Mouse (Mus musculus): ENCODE data around the gene Zfp319.

Zfp319 gene

GRCm38 (mm10) chr8:95351461-95351860 is 19.7 kb upstream of the Zfp319 start:
- no peak for DNase-seq (ENCODE audit: low spot score)

GRCm38 (mm10) chr8:95348811-95349630 is 17.3 kb upstream of the Zfp319 start:
- no peak for DNase-seq (ENCODE audit: low spot score)

DNA sequence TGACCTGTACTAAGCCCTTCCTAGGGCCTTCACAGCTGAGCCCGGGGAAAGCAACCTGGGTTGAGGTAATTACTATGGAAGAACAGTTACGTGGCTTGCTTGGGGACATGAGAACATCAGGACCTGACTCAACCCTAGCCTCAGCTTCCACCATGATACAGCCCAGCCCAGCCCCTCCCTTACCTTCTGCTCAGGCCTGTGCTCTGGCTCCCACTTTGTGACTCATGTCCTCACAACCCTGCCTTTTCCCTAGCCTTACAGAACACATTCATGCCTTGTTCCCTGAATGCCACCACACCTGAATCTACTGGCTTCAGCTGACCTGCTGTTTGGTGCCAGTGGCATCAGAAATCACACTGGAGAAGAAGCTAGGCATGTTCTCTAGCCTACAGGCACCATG is 16.6 kb upstream of the Zfp319 start:
- no peak for DNase-seq (ENCODE audit: low spot score)

GRCm38 (mm10) chr8:95346643-95347545 is 15.1 kb upstream of the Zfp319 start:
- DNase-seq (ENCODE audit: low spot score) = no peak

- DNase-seq (ENCODE audit: low spot score) = no peak
These were observed 12.9 kb upstream of the Zfp319 start for GRCm38 (mm10) chr8:95344668-95345067.

DNA sequence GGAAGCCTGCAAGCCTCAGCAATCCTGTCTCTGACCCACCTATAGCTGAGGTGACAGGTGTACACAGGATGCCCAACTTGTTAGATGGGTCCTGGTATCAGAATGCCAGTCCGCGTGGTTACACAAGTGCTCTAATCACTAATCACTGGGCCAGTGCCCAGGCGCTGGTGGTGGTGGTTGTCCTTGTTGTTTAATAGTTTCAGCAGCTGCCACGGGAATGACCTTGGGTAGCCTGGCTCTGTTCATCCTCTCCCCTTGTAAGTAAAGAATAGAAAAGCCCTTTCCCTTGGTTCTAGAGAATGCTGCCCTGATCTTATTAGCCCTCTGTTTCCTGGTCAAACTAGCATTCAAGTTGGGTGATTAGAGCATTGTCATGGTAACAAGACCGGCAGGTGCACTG is 10.0 kb upstream of the Zfp319 start:
- no peak for DNase-seq (ENCODE audit: low spot score)

DNA sequence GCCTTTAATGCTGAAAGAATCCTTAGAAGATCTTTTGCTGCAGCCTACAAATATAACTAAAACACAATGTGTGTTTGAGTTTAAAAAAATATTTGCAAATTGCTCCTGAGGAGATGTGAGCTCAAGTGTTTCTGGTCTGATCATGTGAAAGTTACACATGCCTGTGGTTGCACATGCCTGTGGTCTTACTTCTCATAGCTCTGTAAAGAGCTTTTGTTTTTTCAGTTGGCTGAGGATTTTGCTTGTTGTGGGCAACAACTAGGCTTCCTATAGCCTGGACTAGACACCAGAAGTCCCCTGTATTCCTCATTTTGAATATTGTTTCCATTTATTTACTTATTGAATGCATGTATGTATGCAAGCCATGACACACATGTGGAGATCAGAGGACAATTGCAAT is 4.6 kb upstream of the Zfp319 start:
- no peak for DNase-seq (ENCODE audit: low spot score)

- DNase-seq (ENCODE audit: low spot score) = no peak
These were observed 4.0 kb upstream of the Zfp319 start for GRCm38 (mm10) chr8:95335706-95336105.

DNA sequence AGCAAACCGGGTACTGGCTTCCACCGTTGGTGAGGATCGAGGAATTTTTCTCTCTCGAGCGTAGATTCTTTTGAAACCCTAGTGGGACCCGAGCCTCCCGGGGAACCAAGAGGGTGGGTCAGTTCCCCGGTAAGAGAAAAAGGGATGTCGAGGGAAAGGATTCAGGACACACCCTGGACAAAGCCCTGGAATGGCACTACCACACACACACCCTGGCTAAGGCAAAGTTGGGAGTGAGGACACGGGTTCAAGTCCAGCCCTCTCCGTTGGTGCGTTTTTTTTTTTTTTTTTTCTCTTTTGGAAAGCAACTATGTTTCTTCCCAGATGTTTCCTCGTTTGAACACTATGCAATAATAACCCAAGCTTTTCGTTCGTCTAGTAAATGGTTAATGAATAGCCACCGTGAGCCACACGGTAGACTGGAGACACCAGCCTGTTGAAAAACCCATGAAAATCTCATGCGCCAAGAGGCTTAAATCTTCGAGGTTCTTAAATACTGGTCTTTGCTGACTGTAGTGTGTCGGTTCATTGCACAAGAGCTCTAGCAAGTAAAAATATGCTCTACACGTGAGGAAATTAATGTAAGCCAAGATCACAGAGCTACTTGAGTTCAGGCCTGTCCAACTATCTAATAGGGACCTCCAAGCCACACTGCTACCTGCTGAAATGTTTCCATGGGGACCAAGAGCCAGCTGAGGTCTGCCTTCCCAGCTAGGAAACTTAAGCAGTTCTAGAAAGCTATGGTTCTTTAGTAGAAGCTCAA is 868 bp upstream of the Zfp319 start:
- no peak for DNase-seq (ENCODE audit: low spot score)

GRCm38 (mm10) chr8:95331156-95331719 is 512 bp downstream of the Zfp319 start:
- no peak for DNase-seq (ENCODE audit: low spot score)

DNA sequence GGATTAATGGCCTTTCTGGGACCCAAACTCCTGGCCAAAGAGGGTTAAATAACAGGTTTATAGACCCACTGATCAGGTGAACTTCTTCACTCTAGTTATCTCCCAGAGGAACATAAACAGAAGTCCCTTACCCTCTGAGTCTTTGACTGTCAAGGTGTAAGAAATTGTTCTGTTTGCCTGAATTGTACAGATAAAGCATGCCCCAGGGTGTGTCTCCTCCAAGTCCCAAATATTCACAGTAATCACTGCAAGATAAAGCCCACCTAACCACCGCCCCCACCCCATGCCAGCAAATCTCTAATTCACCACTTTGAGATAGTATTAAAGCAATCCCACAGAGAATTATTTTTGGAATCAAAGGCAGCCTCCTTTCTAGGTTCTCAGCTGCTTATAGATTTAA is 1.4 kb downstream of the Zfp319 start:
- DNase-seq (ENCODE audit: low spot score) = no peak

DNA sequence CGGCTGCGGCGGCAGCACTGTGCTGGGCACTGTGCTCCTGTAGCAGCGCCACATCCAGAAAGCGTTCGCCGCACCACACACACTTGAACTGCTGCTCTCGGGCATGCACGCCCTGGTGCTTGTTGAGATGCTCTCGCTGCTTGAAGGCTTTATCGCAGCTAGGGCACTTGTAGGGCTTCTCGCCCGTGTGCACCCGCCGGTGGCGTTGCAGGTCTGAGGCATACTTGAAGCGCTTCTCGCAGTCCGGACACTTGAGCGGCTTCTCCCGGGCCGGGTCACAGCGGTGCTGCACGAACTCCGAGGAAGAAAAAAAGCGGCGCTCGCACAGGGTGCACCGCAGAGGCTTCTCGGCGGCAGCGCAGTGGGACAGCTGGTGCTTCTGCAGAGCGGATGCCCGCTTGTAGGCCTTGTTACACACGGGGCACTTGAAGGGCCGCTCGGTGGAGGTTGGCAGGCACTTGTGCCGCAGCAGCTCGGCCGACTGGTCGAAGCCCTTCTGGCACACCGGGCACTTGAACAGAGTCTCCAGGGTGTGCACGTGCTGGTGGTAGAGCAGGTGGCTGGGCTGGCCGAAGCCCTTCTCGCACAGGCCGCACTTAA is 3.8 kb downstream of the Zfp319 start:
- DNase-seq (ENCODE audit: low spot score) = no peak

DNA sequence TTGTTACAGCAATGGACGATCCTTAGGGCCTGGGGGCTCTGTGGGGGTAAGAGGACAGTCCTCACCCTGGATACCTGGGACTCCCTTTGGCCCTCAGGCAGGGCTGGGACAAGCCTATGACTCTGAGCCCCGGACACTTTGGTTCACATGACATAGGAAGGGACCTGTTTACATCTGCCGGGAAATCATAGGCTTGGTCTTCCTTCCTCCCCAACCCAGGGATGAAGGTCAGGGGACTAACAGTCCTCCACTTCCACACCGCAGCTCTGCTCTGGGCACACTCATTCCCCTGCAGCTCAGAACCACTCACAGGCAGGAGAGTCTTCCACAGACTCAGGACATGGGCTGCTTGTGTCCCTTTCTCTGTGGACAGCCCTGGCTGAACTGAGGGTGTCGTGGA is 4.9 kb downstream of the Zfp319 start:
- DNase-seq (ENCODE audit: low spot score) = no peak

GRCm38 (mm10) chr8:95324646-95325045 is 7.1 kb downstream of the Zfp319 start:
- no peak for DNase-seq (ENCODE audit: low spot score)

DNA sequence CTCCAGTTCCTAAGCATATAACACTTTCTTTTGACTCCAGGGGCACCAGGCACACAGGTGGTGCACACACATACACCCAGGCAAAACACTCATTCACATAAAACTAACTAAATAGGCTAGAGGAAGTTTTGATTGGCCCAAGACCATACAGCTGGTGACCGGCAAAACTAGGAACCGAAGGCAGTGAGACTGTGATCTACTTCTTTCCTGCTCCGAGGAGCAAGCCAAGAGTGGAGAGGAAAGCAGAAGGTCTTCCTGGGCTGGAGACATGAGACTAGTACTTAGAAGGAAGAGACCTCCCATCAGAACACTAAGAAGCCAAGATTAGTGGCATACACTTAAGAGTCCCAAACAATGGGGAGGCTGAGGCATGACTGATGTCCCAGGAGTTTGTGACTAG is 8.5 kb downstream of the Zfp319 start:
- no peak for DNase-seq (ENCODE audit: low spot score)

GRCm38 (mm10) chr8:95320224-95321139 is 11.3 kb downstream of the Zfp319 start:
- no peak for DNase-seq (ENCODE audit: low spot score)

GRCm38 (mm10) chr8:95315350-95315749 is 16.4 kb downstream of the Zfp319 start:
- DNase-seq (ENCODE audit: low spot score) = no peak

- no peak for DNase-seq (ENCODE audit: low spot score)
These were observed 17.0 kb downstream of the Zfp319 start for GRCm38 (mm10) chr8:95314707-95315106.

DNA sequence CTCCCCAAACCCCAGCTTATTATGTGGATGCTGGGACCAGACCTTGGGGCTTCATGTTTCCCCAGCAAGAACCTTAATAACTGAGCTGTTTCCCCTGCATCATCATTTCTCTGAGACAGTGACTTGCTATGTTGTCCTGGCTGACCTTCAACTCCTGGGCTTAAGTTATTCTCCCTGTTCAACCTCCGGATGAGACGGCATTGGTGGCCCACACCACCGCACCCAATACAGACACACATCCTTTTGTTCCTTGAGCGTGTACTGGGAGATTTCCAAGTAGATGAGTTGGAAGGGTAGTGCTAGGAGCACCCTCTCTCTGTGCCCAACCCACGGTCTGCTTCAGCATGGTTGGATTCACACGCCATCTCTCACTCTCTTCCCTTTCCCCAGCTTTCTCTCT is 17.9 kb downstream of the Zfp319 start:
- no peak for DNase-seq (ENCODE audit: low spot score)

- DNase-seq (ENCODE audit: low spot score) = no peak
These were observed 18.9 kb downstream of the Zfp319 start for GRCm38 (mm10) chr8:95312836-95313235.
